Mouse (Mus musculus): Measurements from ENCODE around the gene Pom121l2. TPM values are rescaled to one million over a fixed set of nuclear protein-coding genes. Genes with fewer than 3 reads are reported as not detected.
A peak's percentile ranks its signal among the peaks of the same experiment; 100 is the strongest.

Pom121l2 gene
- polyA plus RNA-seq, 1 experiment from 2014 or later: not detected

DNA sequence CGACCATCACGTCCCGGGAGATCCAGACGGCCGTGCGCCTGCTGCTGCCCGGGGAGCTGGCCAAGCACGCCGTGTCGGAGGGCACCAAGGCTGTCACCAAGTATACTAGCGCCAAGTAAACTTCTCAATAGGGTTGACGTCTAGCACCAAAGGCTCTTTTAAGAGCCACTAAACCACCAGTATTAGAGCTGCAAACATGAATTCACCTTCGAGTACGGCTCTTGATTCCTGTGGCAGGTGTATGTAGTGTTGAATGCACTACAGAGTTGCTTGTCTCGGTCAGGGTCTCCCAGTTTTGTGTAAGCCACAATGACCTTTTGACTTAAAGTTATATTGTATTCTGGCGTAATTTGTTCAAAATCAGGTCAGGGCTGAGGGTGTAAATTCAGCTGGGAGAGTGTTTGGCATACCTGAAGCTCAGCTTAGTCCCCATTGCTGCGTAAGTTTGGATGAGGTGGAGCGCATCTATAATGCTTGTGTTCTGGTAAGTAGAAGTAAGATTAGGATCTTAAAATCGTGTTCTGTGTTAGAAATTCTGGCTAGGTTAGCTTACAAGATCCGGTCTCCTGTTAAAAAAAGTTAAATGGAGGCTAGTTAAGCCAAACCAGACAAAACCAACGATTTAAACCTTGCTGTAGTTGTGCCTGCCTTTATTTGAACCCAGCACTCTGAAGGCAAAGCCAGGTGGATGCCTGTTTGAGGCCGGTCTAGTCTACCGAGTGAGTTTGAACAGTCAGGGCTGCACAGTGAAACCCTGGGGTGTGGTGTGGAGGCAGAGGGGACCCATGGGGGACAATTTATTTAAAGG, 55.4 kb downstream of the Pom121l2 start:
- Histone ChIP-seq H3K9me3 (replicated peaks) (no peaks in the 10 kb centered on the region), H3K4me1 (replicated peaks) (peaks cover 60% of the 10 kb centered on the region), H3K9ac (peak overlapping the region; percentile 71), H3K4me3 (replicated peaks) (peak overlapping the region; percentile 55), H3K27me3 (no peaks in the 10 kb centered on the region), H3K36me3 (replicated peaks) (no peaks in the 10 kb centered on the region), H3K27ac (replicated peaks) (peak overlapping the region; percentile 100), H3K4me2 (peak overlapping the region; percentile 75)
- WGBS (ENCODE audit: insufficient replicate concordance): 1% methylated on average over 22 of the region's 23 CpGs
- peak; percentile 20 for ATAC-seq (ENCODE audit: insufficient read depth)

DNA sequence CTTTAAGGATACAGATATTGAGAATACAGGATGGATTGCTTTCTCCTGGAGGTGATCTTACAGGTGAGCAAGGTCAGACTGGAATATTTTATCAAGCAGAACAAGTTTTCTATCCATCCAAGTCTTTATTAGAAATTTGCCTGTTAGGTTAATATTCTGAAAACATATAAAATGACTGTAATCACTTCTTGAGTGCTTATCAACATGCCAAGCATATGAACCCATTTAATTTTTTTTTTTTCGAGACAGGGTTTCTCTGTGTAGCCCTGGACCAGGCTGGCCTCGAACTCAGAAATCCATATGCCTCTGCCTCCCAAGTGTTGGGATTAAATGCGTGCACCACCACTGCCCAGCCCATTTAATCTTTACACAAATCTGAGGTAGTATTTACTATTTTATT, 56.0 kb downstream of the Pom121l2 start:
- H3K4me1 ChIP-seq (replicated peaks): peaks cover 62% of the 10 kb centered on the region
- no peak for ATAC-seq (ENCODE audit: insufficient read depth)
- no peaks in the 10 kb centered on the region for H3K9me3 ChIP-seq (replicated peaks)
- 41% methylated on average over 3 of the region's 3 CpGs for WGBS (ENCODE audit: insufficient replicate concordance)
- peak overlapping the region; percentile 55 for H3K4me3 ChIP-seq (replicated peaks)
- no peaks in the 10 kb centered on the region for H3K36me3 ChIP-seq (replicated peaks)
- peak overlapping the region; percentile 75 for H3K4me2 ChIP-seq
- peak overlapping the region; percentile 100 for H3K27ac ChIP-seq (replicated peaks)
- peak overlapping the region; percentile 71 for H3K9ac ChIP-seq
- no peaks in the 10 kb centered on the region for H3K27me3 ChIP-seq

DNA sequence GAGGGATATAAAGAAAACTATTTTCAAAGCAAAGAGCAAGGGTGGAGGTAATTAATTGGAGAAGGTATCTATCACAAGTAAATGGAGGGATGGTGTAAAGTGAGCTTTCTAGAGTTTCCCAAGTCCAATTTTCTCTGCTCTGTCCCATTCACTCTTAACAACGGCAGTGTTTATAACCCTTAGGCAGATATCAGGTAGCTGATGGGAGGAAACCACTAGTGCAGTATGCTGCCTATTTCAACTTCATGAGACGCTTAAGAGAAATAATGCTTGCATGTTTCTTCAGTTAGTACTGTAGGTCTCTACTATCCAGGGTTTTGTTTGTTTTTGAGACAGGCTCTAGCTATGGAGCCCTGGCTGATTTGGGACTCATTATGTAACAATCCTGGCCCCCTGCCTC, 56.4 kb downstream of the Pom121l2 start:
- Histone ChIP-seq H3K4me3 (replicated peaks) (peak overlapping the region; percentile 55), H3K27ac (replicated peaks) (peak overlapping the region; percentile 100), H3K27me3 (no peaks in the 10 kb centered on the region), H3K9me3 (replicated peaks) (no peaks in the 10 kb centered on the region), H3K4me2 (peak overlapping the region; percentile 75), H3K36me3 (replicated peaks) (no peaks in the 10 kb centered on the region), H3K4me1 (replicated peaks) (peaks cover 62% of the 10 kb centered on the region), H3K9ac (peak overlapping the region; percentile 71)
- WGBS (ENCODE audit: insufficient replicate concordance): 39% methylated on average over 2 of the region's 2 CpGs
- ATAC-seq (ENCODE audit: insufficient read depth): no peak

Small RNA genes lying within 50 kb of the gene (microRNA-seq; reads per million reads assigned to microRNA genes)
- gene Gm44390: not detected

Other genes with a start within 250 kb of the Pom121l2 start
- gene Hist1h4j, start 246.1 kb upstream of the Pom121l2 start, polyA plus RNA-seq (2015; fragmentation: Nextera tagmentation; extraction: Ambion mirVana): 0.86 and 0.88 TPM in 2 replicates
- 4.0 and 6.0 TPM in 2 replicates for gene Hist1h4k, start 230.7 kb upstream of the Pom121l2 start, polyA plus RNA-seq (2015; fragmentation: Nextera tagmentation; extraction: Ambion mirVana)
- gene Hist1h2ak, start 227.4 kb upstream of the Pom121l2 start, polyA plus RNA-seq (2015; fragmentation: Nextera tagmentation; extraction: Ambion mirVana): 40.7 and 47.8 TPM in 2 replicates
- gene Hist1h2bn, start 227.1 kb upstream of the Pom121l2 start, polyA plus RNA-seq (2015; fragmentation: Nextera tagmentation; extraction: Ambion mirVana): 7.6 and 11.2 TPM in 2 replicates
- gene Hist1h1b, start 200.6 kb upstream of the Pom121l2 start, polyA plus RNA-seq (2015; fragmentation: Nextera tagmentation; extraction: Ambion mirVana): 32.9 and 34.2 TPM in 2 replicates
- 144 and 178 TPM in 2 replicates for gene Hist1h3i, start 197.8 kb upstream of the Pom121l2 start, polyA plus RNA-seq (2015; fragmentation: Nextera tagmentation; extraction: Ambion mirVana)
- 10.9 and 14.7 TPM in 2 replicates for gene Hist1h2an, start 194.0 kb upstream of the Pom121l2 start, polyA plus RNA-seq (2015; fragmentation: Nextera tagmentation; extraction: Ambion mirVana)
- 5.4 and 6.8 TPM in 2 replicates for gene Hist1h2bp, start 193.7 kb upstream of the Pom121l2 start, polyA plus RNA-seq (2015; fragmentation: Nextera tagmentation; extraction: Ambion mirVana)
- gene Hist1h2bq, start 171.0 kb upstream of the Pom121l2 start, polyA plus RNA-seq (2015; fragmentation: Nextera tagmentation; extraction: Ambion mirVana): 25.1 and 27.6 TPM in 2 replicates
- 1.1 TPM in 1 of 2 replicates, not detected in the other for gene Hist1h2ao, start 170.7 kb upstream of the Pom121l2 start, polyA plus RNA-seq (2015; fragmentation: Nextera tagmentation; extraction: Ambion mirVana)
- gene Hist1h4m, start 169.4 kb upstream of the Pom121l2 start, polyA plus RNA-seq (2015; fragmentation: Nextera tagmentation; extraction: Ambion mirVana): not detected in 2 replicates
- gene Hist1h4n, start 149.0 kb upstream of the Pom121l2 start, polyA plus RNA-seq (2015; fragmentation: Nextera tagmentation; extraction: Ambion mirVana): 26.6 and 33.7 TPM in 2 replicates
- 3,475 and 4,316 TPM in 2 replicates for gene Hist1h2ap, start 147.7 kb upstream of the Pom121l2 start, polyA plus RNA-seq (2015; fragmentation: Nextera tagmentation; extraction: Ambion mirVana)
- 25.5 and 29.5 TPM in 2 replicates for gene Hist1h2br, start 147.5 kb upstream of the Pom121l2 start, polyA plus RNA-seq (2015; fragmentation: Nextera tagmentation; extraction: Ambion mirVana)
- 0.59 and 0.71 TPM in 2 replicates for gene Zfp184, start 36.1 kb upstream of the Pom121l2 start, polyA plus RNA-seq (2015; fragmentation: Nextera tagmentation; extraction: Ambion mirVana)
- 0.62 and 1.0 TPM in 2 replicates for gene Prss16, start 28.5 kb downstream of the Pom121l2 start, polyA plus RNA-seq (2015; fragmentation: Nextera tagmentation; extraction: Ambion mirVana)
- 9.5 and 11.4 TPM in 2 replicates for gene Hist1h2ah, start 54.4 kb downstream of the Pom121l2 start, polyA plus RNA-seq (2015; fragmentation: Nextera tagmentation; extraction: Ambion mirVana)
- gene Hist1h2bk, start 54.7 kb downstream of the Pom121l2 start, polyA plus RNA-seq (2015; fragmentation: Nextera tagmentation; extraction: Ambion mirVana): 4.4 and 5.4 TPM in 2 replicates
- gene Hist1h4i, start 60.2 kb downstream of the Pom121l2 start, polyA plus RNA-seq (2015; fragmentation: Nextera tagmentation; extraction: Ambion mirVana): 40.8 and 42.0 TPM in 2 replicates
- 13.0 and 22.6 TPM in 2 replicates for gene Hist1h2ag, start 61.8 kb downstream of the Pom121l2 start, polyA plus RNA-seq (2015; fragmentation: Nextera tagmentation; extraction: Ambion mirVana)
- 17.5 and 18.4 TPM in 2 replicates for gene Hist1h2bj, start 62.0 kb downstream of the Pom121l2 start, polyA plus RNA-seq (2015; fragmentation: Nextera tagmentation; extraction: Ambion mirVana)
- not detected in 2 replicates for gene Vmn1r188, start 103.2 kb downstream of the Pom121l2 start, polyA plus RNA-seq (2015; fragmentation: Nextera tagmentation; extraction: Ambion mirVana)
- gene Vmn1r189, start 124.6 kb downstream of the Pom121l2 start, polyA plus RNA-seq (2015; fragmentation: Nextera tagmentation; extraction: Ambion mirVana): not detected in 2 replicates
- gene Vmn1r191, start 202.8 kb downstream of the Pom121l2 start, polyA plus RNA-seq (2015; fragmentation: Nextera tagmentation; extraction: Ambion mirVana): not detected in 2 replicates
- gene Vmn1r192, start 209.9 kb downstream of the Pom121l2 start, polyA plus RNA-seq (2015; fragmentation: Nextera tagmentation; extraction: Ambion mirVana): not detected in 2 replicates
- gene Vmn1r193, start 242.0 kb downstream of the Pom121l2 start, polyA plus RNA-seq (2015; fragmentation: Nextera tagmentation; extraction: Ambion mirVana): not detected in 2 replicates

All from liver, embryonic 15.5 days (tissue).